Mouse (Mus musculus): ENCODE results near the gene Topors.
"Not testable (repeated sequence)": the region's sequence is repeated elsewhere in the genome, so short reads cannot be mapped to it uniquely, and the experiment has no call there.

The Topors gene

DNA sequence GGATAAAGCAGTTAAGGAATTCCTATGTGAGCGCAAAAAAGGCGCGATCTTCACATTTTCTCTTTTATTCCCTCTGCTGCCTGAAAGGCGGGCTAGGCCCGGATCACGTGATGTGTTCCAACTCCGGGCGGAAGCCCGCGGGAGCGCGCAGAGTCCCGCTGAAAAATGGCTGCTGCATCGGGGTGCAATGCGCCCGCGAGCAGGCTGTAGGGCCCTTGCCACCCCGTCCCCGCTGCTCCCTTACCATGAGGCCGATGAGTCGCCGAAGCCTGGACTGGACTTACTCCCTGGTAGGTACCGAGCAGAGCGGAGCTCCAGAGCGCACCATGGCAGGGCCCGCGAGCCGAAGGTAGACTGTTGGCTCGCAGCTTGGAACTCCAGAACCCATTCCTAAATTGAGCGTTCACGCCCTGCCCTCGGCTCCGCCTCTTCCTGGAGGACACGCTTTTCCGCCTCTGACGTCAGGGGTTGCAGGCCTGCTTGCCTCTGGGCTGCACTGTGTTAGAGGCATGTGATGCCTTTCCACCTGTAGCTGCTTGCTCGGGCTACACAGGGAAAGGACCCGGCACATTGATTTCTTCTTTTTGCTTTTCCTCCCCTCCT is at the start of gene Topors, which contains the start of gene Smim27:
Gene Topors, minus strand, starts transcription at position 421 of the 603 bp plus-strand sequence.
Gene Smim27, plus strand, starts transcription at position 150 of the 603 bp plus-strand sequence.
- POLR2A ChIA-PET = interaction anchor here (0.5 to 11.4 kb wide), 92 partner anchors 8 to 1429 kb away, joined by 3 to 146 read pairs (median 4); partner anchors contain the start of genes Dnaja1 (in 4 of the 4), Ndufb6 (in 4 of the 4), Aco1 (in 3 of the 4) and Ddx58 (in 3 of the 4)

DNA sequence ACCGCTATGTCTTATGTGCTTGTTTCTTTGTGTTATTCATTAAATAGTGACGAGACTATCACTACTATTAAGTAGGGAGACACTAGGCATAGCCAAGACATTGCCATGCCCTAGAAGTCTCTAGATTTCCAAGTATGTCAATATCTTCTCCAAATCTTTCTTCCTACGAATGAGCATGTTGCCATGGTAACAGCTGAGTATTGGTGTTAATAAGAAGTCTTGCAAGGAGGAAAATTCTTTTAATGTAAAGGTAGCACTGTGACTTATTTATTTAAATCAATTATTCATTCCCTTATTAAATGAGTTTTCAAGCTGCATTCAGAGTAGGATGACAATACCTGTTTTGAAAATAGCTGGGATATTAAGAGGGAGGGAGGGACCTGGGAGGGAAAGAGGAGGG is 47.8 kb upstream of the Topors start:
- ChIA-PET POLR2A (no interaction called here), CTCF (no interaction called here)

More for the DNA sequence above, at the start of gene Topors, which contains the start of gene Smim27:
- CTCF ChIA-PET = interaction anchor here in 1 of 4 experiments (0.8 to 1.3 kb wide), 3 partner anchors 16 to 127 kb away, joined by 3 to 5 read pairs (median 3); partner anchors contain the start of gene Aco1

DNA sequence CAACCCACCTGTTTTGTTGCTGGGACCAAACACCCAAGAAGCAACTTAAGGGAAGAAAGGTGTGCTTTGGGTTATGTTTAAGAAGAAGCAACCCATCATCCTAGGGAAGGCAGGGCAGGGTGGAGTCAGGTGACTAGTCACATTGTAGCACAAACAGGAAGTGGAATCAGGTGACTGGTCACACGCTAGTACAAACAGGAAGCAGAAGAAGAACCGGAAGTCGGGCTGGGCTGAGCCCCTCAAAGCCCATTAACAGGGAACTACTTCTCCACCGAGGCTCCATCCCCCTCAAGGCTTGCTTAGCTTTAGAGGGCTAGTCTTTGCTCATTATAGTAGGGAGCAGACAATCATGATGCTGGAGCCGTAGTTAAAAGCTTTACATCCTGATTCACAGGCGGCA is 43.4 kb upstream of the Topors start:
- ChIA-PET POLR2A (no interaction called here), CTCF (interaction anchor here in 1 of 4 experiments (1.1 kb wide), 1 partner anchor 12 kb away, joined by 3 read pairs; no protein-coding TSS in a partner anchor)

DNA sequence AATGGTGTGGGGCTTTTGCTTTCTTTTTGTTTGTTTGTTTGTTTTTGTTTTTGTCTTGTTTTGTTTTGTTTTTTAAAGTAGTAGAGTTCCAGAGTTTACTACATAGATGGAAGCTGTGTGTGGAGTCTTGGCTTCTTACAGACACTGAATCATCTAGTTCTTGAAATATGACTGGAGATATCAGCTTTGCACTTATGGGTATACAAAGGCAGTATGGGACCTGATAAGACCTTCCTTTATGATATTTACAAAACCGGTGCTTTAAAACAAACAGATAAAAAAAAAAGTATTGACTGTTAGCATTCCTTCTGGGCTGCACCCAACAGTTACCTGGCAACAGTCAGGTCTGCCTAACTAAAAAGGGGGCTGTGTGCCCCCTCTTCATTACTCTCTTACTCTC is 42.6 kb upstream of the Topors start:
- ChIA-PET CTCF (interaction anchor here in 2 of 4 experiments (2.1 kb wide), 2 partner anchors 11 kb away, joined by 7 to 10 read pairs; no protein-coding TSS in a partner anchor), POLR2A (interaction anchor here in 1 of 4 experiments (0.7 kb wide), 1 partner anchor 303 kb away, joined by 3 read pairs; no protein-coding TSS in a partner anchor)

DNA sequence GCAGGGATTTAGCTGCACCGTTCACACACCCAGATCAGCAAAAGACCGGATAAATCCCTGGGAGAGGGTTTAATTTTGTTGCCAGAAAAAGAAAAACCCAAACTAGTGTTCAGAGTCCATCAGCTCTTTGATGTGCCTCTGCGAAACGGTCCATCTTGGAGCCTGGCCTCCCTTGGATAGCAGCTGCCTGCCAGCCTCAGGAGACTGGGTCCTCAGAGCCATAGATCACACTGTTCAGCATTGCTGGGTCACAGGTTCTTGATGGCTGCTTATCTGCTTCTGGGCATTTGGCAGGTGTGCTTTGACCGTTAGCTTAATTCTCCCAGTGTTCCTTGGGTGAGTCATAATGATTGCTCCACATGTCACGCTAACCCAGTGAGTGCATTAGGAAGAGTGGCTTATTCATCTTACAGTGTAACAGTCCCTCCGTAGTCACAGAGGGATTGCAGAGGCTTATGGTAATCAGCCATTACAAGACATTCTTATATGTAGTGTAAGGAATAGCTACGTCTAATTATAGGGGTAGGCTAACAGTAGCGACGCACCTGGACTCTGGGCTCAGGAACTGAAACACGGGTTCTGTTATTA is 41.2 kb upstream of the Topors start:
- ChIA-PET CTCF (interaction anchor here in 3 of 4 experiments (0.6 to 2.1 kb wide), 5 partner anchors 10 to 371 kb away, joined by 3 to 10 read pairs (median 5); no protein-coding TSS in a partner anchor), POLR2A (interaction anchor here in 2 of 4 experiments (0.6 to 0.9 kb wide), 3 partner anchors 10 to 97 kb away, joined by 3 to 6 read pairs (median 3); no protein-coding TSS in a partner anchor)

DNA sequence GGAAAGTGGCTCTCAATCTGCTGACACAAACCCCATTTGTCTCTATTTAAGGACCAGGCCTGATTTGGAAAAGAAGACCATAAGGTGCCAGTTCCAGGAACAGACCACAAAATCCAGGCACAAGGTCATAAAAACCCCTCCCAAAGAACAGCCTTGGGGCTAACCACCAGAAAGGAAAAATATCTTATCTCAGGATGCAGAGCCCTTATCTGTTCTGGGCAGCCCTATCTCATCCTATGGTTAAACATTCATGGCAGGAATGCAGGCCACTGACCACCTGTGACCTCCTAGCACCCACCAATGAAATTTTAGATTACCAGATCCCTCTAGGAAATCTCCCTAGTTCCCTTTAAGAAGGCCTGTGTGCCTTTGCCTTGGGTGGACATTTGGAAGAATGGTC is 40.0 kb upstream of the Topors start:
- CTCF ChIA-PET = interaction anchor here in 1 of 4 experiments (1.6 kb wide), 1 partner anchor 8 kb away, joined by 5 read pairs; no protein-coding TSS in a partner anchor
- POLR2A ChIA-PET = no interaction called here

DNA sequence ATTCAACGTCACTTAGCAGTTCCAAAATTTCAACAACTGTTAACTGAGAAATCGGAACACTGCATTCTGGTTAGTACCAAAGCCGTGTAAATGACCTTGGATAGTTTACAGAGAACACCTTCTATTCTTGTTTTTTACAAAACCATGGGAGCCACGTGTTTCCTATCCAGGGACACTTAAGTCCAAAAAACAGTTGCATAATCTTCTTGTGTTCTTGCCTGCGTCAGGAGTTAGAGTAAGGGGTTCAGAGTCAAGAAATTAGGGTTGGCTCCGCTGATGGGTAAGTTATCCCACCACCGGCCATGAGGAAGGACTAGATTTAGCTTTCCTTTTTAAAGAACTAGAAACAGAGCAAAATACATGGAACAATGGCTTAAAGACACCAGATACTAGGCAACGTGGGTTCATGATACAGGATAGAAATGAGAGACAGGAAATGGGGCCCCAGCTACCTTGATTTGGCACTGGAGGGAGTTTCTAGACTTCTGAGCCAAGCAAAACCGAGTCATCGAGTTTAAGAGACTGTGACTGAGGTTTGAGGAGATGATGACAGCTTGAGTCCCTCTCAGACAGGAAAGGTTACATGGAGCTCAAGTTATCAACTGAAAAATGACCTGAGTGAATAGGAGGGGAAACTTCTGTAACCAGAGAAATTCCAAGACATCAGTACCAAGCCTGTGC is 32.9 kb upstream of the Topors start:
- ChIA-PET POLR2A (no interaction called here), CTCF (interaction anchor here in 3 of 4 experiments (0.6 to 1.7 kb wide), 4 partner anchors 146 to 1169 kb away, joined by 3 to 10 read pairs (median 3); no protein-coding TSS in a partner anchor)

DNA sequence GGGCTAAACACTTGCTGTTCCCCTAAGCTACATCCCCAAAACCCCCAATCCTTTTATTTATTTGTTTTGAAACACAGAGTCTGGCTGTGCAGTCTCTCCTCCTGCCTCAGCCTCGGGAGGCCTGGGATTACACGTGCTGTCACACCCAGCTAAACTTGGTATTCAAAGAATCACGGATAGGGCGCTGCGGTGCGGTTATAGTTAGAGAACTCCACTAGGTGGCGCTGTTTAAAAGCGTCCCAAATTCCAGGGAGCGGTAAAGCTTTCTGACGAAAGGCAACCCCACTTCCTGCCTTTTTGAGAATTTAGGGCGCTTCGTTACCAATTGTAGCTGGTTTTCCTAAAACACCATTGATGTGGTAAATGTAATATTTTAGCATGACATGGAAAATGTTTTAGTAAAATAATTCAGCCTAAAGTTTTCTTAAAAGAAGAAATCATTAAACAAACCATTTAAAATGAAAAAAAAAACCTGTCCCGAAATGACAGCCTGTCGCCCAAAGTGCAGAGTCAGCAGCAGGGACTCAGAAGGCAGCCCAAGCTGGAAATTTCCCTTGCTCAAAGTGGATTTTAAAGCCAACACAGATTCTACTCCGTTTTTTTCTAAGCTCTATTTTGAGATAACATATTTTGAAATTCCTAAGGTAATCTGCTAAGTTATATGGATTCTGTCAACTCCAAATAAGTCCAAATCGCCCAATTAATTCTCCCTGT is 31.6 kb upstream of the Topors start:
- ChIA-PET CTCF (interaction anchor here (0.5 to 3.0 kb wide), 47 partner anchors 9 to 979 kb away, joined by 3 to 17 read pairs (median 4); partner anchors contain the start of genes Aco1 (in 2 of the 4), B4galt1 (in 1 of the 4) and Ddx58 (in 1 of the 4)), POLR2A (interaction anchor here in 3 of 4 experiments (0.5 to 2.0 kb wide), 17 partner anchors 10 to 1016 kb away, joined by 3 to 6 read pairs (median 3); partner anchors contain the start of genes Aco1 (in 3 of the 3), Smim27 (in 2 of the 3), Topors (in 2 of the 3) and Aptx (in 1 of the 3))

DNA sequence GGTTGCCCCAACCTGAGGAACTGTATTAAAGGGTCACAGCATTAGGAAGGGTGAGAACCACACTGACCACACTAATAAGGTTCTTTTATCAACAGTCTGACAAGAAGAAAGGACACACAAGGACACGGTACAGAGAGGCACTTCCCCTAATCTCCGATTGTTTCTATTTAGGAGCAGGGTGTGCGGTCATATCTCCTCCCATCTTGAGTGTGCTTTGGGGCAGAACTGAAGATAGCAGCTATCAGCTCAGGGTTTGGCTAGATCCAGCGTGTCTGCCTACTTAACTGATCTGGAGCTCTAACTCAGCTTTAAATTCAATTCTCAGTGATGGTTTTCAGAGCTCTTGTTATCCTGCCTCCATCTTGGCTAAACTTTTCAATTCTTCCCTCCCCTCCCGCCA is 29.5 kb upstream of the Topors start:
- CTCF ChIA-PET = interaction anchor here in 2 of 4 experiments (0.6 to 3.0 kb wide), 3 partner anchors 66 to 383 kb away, joined by 4 to 13 read pairs (median 7); no protein-coding TSS in a partner anchor
- POLR2A ChIA-PET = interaction anchor here in 2 of 4 experiments (1.3 to 1.8 kb wide), 2 partner anchors 14 to 156 kb away, joined by 3 to 6 read pairs; partner anchors contain the start of gene Aco1 (in 1 of the 2)

DNA sequence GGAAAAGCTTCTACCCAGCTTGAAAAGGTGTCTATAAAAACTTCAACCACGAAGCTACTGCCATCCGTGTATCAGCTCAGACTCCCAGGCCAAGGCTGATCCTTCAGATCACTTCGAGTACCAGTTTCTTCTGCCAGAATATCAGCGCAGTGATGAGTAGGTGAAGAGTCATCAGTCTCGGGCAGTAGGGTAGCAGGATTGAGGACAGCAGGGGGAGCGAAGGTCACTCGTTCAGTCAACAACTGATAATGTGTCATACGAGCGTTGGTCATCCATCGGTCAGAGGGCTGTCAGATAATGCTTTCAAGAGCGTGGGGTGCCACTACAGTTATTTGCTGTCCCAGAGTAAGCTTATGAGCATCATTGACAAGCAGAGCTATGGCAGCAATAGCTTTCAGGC is 21.9 kb upstream of the Topors start:
- POLR2A ChIA-PET, CTCF ChIA-PET: not testable (repeated sequence)

DNA sequence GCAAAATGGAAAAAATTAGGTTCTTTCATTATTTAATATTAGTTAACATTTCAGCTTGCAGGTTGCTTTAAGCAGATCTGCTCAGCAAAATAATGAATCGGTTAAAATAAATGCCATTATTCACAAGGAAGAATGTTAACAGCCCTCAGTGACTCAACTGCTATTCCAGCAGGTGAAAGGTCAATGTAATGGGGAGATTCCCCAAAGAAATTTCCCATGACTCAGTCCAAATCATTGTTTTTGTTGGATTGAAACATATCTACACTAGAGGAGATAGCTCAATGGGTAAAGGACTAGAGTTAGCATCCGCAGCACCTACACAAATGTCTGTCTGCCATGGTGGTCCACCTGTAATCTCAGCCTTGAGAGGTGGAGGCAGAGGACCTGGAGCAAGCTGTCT is 19.4 kb upstream of the Topors start:
- POLR2A ChIA-PET = interaction anchor here in 2 of 4 experiments (0.6 to 1.3 kb wide), 3 partner anchors 10 to 21 kb away, joined by 3 read pairs; partner anchors contain the start of gene Topors (in 1 of the 2)
- CTCF ChIA-PET = interaction anchor here in 1 of 4 experiments (1.3 kb wide), 1 partner anchor 11 kb away, joined by 6 read pairs; no protein-coding TSS in a partner anchor

DNA sequence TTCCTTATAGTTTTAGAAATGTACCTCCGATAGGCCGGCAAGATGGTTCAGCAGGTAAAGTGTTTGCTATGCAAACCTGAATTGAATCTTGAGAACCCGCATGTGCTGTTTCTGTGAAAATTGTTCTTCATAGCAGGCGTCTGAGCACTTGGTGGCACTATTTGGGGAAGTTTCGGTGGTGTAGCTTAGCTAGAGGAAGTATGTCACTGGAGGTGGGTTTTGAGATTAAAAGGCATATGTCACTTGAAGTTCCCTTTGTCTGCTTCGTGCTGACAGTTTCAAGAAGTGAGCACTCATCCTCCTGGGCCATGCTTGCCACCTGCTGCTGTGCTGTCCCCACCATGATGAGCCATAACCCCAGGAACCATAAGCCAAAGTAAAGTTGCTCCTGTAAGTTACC is 17.8 kb upstream of the Topors start:
- ChIA-PET POLR2A (interaction anchor here in 1 of 4 experiments (0.9 to 4.9 kb wide), 2 partner anchors 13 to 19 kb away, joined by 3 to 49 read pairs; partner anchors contain the start of genes Smim27 and Topors), CTCF (interaction anchor here in 2 of 4 experiments (0.6 to 2.5 kb wide), 3 partner anchors 13 to 164 kb away, joined by 5 to 11 read pairs (median 8); no protein-coding TSS in a partner anchor)

DNA sequence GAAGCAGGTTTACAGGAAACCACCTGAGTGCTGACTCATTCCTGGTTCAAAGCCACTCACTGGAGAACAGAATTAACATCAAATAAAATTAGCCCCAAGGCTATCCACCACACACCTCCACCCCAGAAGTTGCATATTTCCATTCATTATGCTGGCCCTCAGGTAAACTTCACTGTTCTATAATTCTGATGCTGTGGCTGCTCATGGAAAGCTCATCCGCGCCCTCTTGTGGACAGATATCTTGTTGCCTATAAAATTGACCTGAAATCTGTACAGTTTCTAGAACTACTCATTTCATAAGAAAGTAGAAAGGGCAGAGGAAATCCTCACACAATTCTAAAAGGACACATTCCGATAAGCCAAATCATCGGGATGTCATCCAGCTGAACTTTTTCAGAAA is 15.9 kb upstream of the Topors start:
- POLR2A ChIA-PET = interaction anchor here (0.6 to 4.9 kb wide), 18 partner anchors 14 to 974 kb away, joined by 3 to 49 read pairs (median 4); partner anchors contain the start of genes Smim27 (in 3 of the 4), Topors (in 3 of the 4), Aco1 (in 2 of the 4) and B4galt1 (in 1 of the 4)
- CTCF ChIA-PET = interaction anchor here (0.5 to 2.5 kb wide), 29 partner anchors 10 to 1997 kb away, joined by 3 to 15 read pairs (median 4); partner anchors contain the start of genes Aco1 (in 2 of the 4) and Topors (in 1 of the 4)

DNA sequence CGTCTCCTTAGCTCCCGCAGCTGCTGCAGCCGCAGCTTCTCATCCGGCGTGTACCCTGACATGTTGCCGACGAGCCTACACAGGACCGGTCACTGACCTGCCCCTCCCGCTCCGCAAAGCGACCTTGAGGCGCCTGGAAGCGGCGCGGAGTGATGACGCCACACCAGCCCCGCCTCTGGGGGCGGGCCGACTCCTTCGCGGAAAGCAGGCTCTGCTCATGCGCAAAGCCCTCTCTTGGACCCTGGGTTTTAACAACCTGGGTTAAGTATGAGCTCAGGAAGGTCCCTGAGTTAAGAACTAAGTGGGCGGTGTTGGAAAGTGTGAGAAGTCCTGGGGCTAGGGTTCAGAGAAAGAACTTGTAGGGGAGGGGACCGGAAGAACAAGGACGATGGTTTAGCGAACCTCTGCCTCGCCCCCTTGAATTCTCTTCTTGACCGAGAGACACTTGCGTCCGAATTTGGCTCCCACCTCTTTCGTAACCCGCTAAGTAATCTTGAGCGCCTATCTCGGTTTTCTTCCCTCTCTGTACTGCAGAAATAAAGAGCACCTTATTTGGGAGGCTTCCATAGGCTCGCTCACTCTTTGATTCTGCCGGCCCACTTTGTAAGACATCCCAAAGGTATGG is 9.7 kb upstream of the Topors start, which contains the start of gene Ndufb6:
Gene Ndufb6, minus strand, starts transcription at position 146 of the 625 bp plus-strand sequence.
- ChIA-PET POLR2A (interaction anchor here (0.6 to 4.1 kb wide), 27 partner anchors 9 to 442 kb away, joined by 3 to 124 read pairs (median 5); partner anchors contain the start of genes Smim27 (in 4 of the 4), Topors (in 4 of the 4), Aco1 (in 2 of the 4) and Ddx58 (in 1 of the 4)), CTCF (interaction anchor here in 1 of 4 experiments (0.8 to 1.4 kb wide), 3 partner anchors 11 to 401 kb away, joined by 3 to 4 read pairs (median 4); partner anchors contain the start of gene Aco1)

DNA sequence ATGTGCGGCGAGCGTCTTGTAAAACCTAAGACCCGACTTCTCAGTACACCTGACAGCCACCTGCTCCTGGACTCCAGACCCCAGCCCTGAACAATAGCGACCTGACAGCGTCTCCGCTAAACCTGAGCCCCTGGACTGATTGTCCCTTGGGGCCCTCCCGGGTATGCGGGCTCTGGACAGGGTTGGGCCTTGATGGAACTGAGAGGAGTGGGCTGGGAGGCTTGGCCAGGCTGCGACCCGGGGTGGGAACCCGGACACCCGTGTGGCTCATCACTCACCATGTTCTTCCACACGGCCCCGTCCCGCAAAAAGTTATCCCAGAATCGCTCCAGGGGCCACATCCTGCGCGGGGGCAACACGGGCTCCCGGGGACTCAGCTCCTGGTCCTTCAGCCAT is 9.2 kb upstream of the Topors start:
- POLR2A ChIA-PET = interaction anchor here (0.8 to 4.1 kb wide), 24 partner anchors 9 to 422 kb away, joined by 3 to 124 read pairs (median 6); partner anchors contain the start of genes Smim27 (in 4 of the 4), Topors (in 4 of the 4), Aco1 (in 3 of the 4) and Ddx58 (in 1 of the 4)
- CTCF ChIA-PET = interaction anchor here in 1 of 4 experiments (0.8 to 1.4 kb wide), 3 partner anchors 11 to 402 kb away, joined by 3 to 4 read pairs (median 4); partner anchors contain the start of gene Aco1

DNA sequence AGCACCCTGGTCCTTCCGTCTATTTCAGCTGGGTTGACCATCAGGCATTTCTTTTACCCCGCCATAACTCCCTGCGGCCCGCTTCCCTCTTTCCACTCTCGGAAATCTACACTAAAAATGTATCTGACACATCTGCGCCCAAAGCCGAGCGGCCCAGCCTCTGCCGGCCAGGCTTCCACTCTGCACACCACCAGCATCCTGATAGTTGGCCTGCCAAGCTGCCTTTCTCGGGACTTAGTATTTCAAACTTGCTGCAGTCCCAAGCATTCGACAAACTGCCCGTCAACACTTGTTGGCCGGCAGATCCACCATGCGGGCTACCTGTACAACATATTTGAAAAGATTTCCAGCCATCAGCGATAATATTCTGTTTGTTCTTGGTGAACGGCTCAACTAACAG is 815 bp downstream of the Topors start:
- CTCF ChIA-PET = interaction anchor here in 3 of 4 experiments (0.6 to 1.2 kb wide), 4 partner anchors 17 to 412 kb away, joined by 3 to 5 read pairs (median 3); no protein-coding TSS in a partner anchor

More for the DNA sequence above, 815 bp downstream of the Topors start:
- POLR2A ChIA-PET = interaction anchor here (0.6 to 11.4 kb wide), 60 partner anchors 8 to 632 kb away, joined by 3 to 146 read pairs (median 5); partner anchors contain the start of genes Aco1 (in 4 of the 4), Ndufb6 (in 3 of the 4), Aptx (in 2 of the 4) and Dnaja1 (in 2 of the 4)
